In the genomic region with DNA sequence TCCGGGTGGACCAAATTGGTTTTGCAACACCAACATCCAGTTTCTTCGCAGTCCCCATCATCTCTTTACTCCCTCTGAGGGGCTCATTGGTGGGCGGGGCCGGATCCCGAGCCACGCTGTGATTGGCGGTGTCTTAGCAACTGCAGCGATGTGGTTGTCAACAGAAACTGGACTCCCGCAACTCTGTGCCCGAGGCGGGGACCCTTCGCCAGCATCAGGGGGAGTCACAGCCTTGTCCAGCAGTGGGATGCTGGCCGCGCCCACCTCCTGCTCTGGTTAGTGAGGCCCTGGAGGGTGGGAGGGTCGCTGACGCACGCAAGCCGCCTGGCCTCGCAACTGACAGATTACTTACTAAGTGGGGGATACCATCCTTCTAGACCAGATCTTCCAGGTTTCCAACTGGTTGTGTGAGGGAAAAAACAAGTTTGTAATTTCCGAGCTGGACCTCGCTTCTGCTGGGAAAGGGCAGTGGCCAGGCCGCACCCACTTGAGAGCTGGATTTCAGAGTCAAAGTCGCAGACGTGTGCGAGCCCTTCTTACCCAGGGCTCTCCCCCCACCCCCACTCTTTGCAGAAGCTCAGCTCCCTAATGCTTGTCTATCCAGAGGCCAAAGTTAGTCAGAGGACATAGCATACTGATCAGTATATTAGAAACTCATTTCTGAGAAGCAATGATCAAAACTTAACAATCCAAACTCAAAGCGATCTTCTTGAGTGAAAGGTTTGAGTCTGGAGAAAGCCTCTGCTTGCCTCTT, we compare ENCODE assay signal across 8 mouse cellular contexts. TPM values are rescaled to one million over a fixed set of nuclear protein-coding genes. Genes with fewer than 3 reads are reported as not detected.
A peak's percentile ranks its signal among the peaks of the same experiment; 100 is the strongest.
DNase-seq lines count a peak whose midpoint lies in the region; ATAC-seq and TF ChIP-seq lines count a peak whose summit lies in the region.

No protein-coding gene starts in this region.

- TF ChIP-seq POLR2A in MEL (IDR thresholded peaks at IDR 0.05; ENCODE audit: control insufficient read depth in 1 of 2, insufficient read depth in 1 of 2, low read depth in 1 of 2, low read length in 2 of 2, poor library complexity in 1 of 2), result no peak

- H3K27ac ChIP-seq in MEL (ENCODE audit: control insufficient read depth, low read depth, low read length), result no peak overlapping the region
- H3K27ac ChIP-seq in hindbrain, embryonic 15.5 days (replicated peaks), result peak overlapping the region; percentile 57; the same call in 1 of the 2 replicates

- H3K9me3 ChIP-seq in MEL (replicated peaks; ENCODE audit: insufficient read depth, low read length), result no peaks in the 10 kb centered on the region
- H3K9me3 ChIP-seq in hindbrain, embryonic 15.5 days, result no peaks in the 10 kb centered on the region

- no peak for TF ChIP-seq RAD21 in MEL (IDR thresholded peaks at IDR 0.05; ENCODE audit: low read depth, low read length)

- H3K4me3 ChIP-seq in MEL (ENCODE audit: control insufficient read depth in 1 of 2, insufficient read depth in 1 of 2, low read depth in 2 of 2, low read length in 2 of 2), result peak overlapping the region; percentile 55 to 65
- peak overlapping the region; percentile 74 for H3K4me3 ChIP-seq in hindbrain, embryonic 15.5 days

- H3K9ac ChIP-seq in MEL (ENCODE audit: control insufficient read depth, low read depth, low read length, poor library complexity, severe bottlenecking), result no peak overlapping the region
- H3K9ac ChIP-seq in hindbrain, embryonic 15.5 days, result peak overlapping the region; percentile 43

- no peak for TF ChIP-seq EP300 in MEL (IDR thresholded peaks at IDR 0.05; ENCODE audit: low read depth in 1 of 2, low read length in 2 of 2)

- H3K4me1 ChIP-seq in MEL (ENCODE audit: control insufficient read depth in 1 of 2, insufficient read depth in 2 of 2, low read length in 2 of 2), result peaks cover 12 to 21% of the 10 kb centered on the region in 2 experiments
- H3K4me1 ChIP-seq in hindbrain, embryonic 15.5 days (replicated peaks), result peaks cover 9% of the 10 kb centered on the region

- H3K27me3 ChIP-seq in MEL (ENCODE audit: control insufficient read depth in 1 of 2, insufficient read depth in 2 of 2, low read length in 2 of 2), result 0 out of 4 replicates have a peak, but pooled peaks cover 0 to 2% of the 10 kb centered on the region in 2 experiments
- H3K27me3 ChIP-seq in hindbrain, embryonic 15.5 days, result 0 out of 2 replicates have a peak, but pooled peaks cover 2% of the 10 kb centered on the region

- no peak for TF ChIP-seq CTCF in MEL (IDR thresholded peaks at IDR 0.05 in 2 of 3, conservative IDR thresholded peaks at IDR 0.05 in 1 of 3; ENCODE audit: control insufficient read depth in 1 of 3, insufficient read depth in 1 of 3, low read depth in 2 of 3, low read length in 3 of 3, poor library complexity in 1 of 3, severe bottlenecking in 1 of 3)

- no peaks in the 10 kb centered on the region for H3K79me2 ChIP-seq in MEL (ENCODE audit: control insufficient read depth, insufficient read depth, low read length, poor library complexity)

- peak overlapping the region; percentile 96 for H3K4me2 ChIP-seq in hindbrain, embryonic 15.5 days

- H3K36me3 ChIP-seq in MEL (ENCODE audit: control insufficient read depth in 1 of 2, insufficient read depth in 2 of 2, low read length in 2 of 2), result peaks cover 0 to 28% of the 10 kb centered on the region in 2 experiments; a peak in 2 of 4 replicates
- no peaks in the 10 kb centered on the region for H3K36me3 ChIP-seq in hindbrain, embryonic 15.5 days

- DNase-seq in MEL (ENCODE audit: low read depth, low spot score), result peak; percentile 38
- DNase-seq in cerebellum, postnatal 14 days, result peak; percentile 74 to 75
- peak; percentile 81 for DNase-seq in gastrocnemius, adult 18-20 months (ENCODE audit: low spot score)
- DNase-seq in left cerebral cortex, adult 8-10 months (ENCODE audit: low spot score in 2 of 2), result peak; percentile 25 to 32
- DNase-seq in right cerebral cortex, adult 18-20 months, result peak; percentile 38
- peak; percentile 40 for DNase-seq in urinary bladder, adult 2 months (ENCODE audit: low spot score)

- WGBS in hindbrain, embryonic 15.5 days, result 3% methylated on average over 26 of the region's 26 CpGs

- peak; percentile 98 for ATAC-seq in hindbrain, embryonic 15.5 days (ENCODE audit: low FRiP score, low read depth)
- ATAC-seq in megakaryocyte, adult 5-6 weeks (ENCODE audit: poor library complexity, severe bottlenecking), result peak; percentile 67

TF ChIP-seq in MEL, 35 proteins besides CTCF, POLR2A, EP300 and RAD21:
- TF ChIP-seq MYB (IDR thresholded peaks at IDR 0.05; ENCODE audit: low read depth, low read length) (no peak), USF1 (IDR thresholded peaks at IDR 0.05; ENCODE audit: low read depth, low read length) (no peak), SIN3A (IDR thresholded peaks at IDR 0.05; ENCODE audit: low read length) (0 out of 2 replicates have a peak, but pooled peaks have one; percentile 9), MAX (IDR thresholded peaks at IDR 0.05; ENCODE audit: low read length) (no peak), MXI1 (IDR thresholded peaks at IDR 0.05; ENCODE audit: low read depth, low read length) (0 out of 2 replicates have a peak, but pooled peaks have one; percentile 30), RCOR1 (IDR thresholded peaks at IDR 0.05; ENCODE audit: low read depth, low read length) (no peak), USF2 (IDR thresholded peaks at IDR 0.05; ENCODE audit: borderline replicate concordance in 1 of 2, insufficient read depth in 1 of 2, low read depth in 1 of 2, low read length in 2 of 2) (no peak), SMC3 (IDR thresholded peaks at IDR 0.05; ENCODE audit: low read depth, low read length) (no peak)

RNA-seq across cellular contexts. Expression of gene Vwa3b, which starts 2.9 kb away (rescaled TPM):
- not detected in 2 replicates for total RNA-seq in MEL (2012; rRNA removed)
- polyA plus RNA-seq in MEL (2012; ENCODE audit: insufficient read depth in 1 of 2, insufficient read length in 2 of 2, low read depth in 1 of 2, low replicate concordance in 2 of 2, missing spikeins in 1 of 2), result not detected
- total RNA-seq in gastrocnemius, adult 18-20 months (2021), result 100 to 1,000 TPM in 1 of 2 experiments, 10 to 100 TPM in 1; 85.9 to 109 TPM
- polyA plus RNA-seq in hindbrain, embryonic 15.5 days (2015; fragmentation: Nextera tagmentation; extraction: Ambion mirVana), result 0.38 and 0.75 TPM in 2 replicates
- total RNA-seq in left cerebral cortex, adult 8-10 months (2022), result 1 to 10 TPM in 3 of 4 experiments, under 1 TPM in 1; 0.67 to 1.8 (median 1.5) TPM
- total RNA-seq in megakaryocyte, adult 5-6 weeks (2015), result 0.11 TPM in 1 of 2 replicates, not detected in the other
- 0.15 TPM in 1 of 2 replicates, not detected in the other for total RNA-seq in megakaryocyte, adult 5-6 weeks (2017)
- 1.0 and 1.7 TPM in 2 replicates for polyA plus RNA-seq in urinary bladder, adult 2 months (2012; rRNA removed)

Comparison
In these comparisons a context has a peak if more than half of its experiments do, and no peak if none do; other contexts are left out.
1. DNase-seq: peak in every context shown above with its lines; median percentile 81 in gastrocnemius, adult 18-20 months; 74 in cerebellum, postnatal 14 days; 40 in urinary bladder, adult 2 months; 38 in MEL; 38 in right cerebral cortex, adult 18-20 months; 28 in left cerebral cortex, adult 8-10 months.
2. RNA of gene Vwa3b, which starts 2.9 kb away (total RNA-seq): 85.9 to 109 TPM in gastrocnemius, adult 18-20 months; 0.67 to 1.8 TPM in left cerebral cortex, adult 8-10 months, 0.11 to 0.15 TPM in megakaryocyte, adult 5-6 weeks and not detected in MEL; every median in the first group is over 10 times any median in the second.